Mouse (Mus musculus): ENCODE measurements at regions not wholly inside any gene's neighbourhood (a gene's known extent, or its start where the extent isn't known, plus 50 kb on each side); places are given as distances from the start of the nearest gene placed in this dataset.

- in situ Hi-C loops (cut with MboI, MseI) = no loop called here
Observed at GRCm38 (mm10) chr2:56997500-56997899, 126.3 kb downstream of the Nr4a2 start.

GRCm38 (mm10) chr2:56992851-56993250, 131.0 kb downstream of the Nr4a2 start:
- in situ Hi-C loops (cut with MboI, MseI) = no loop called here

GRCm38 (mm10) chr2:56991821-56992220, 132.0 kb downstream of the Nr4a2 start:
- in situ Hi-C loops (cut with MboI, MseI) = no loop called here

GRCm38 (mm10) chr2:56990768-56991167, 133.0 kb downstream of the Nr4a2 start:
- in situ Hi-C loops (cut with MboI, MseI) = no loop called here

GRCm38 (mm10) chr2:56983167-56983566, 140.6 kb downstream of the Nr4a2 start:
- in situ Hi-C loops (cut with MboI, MseI) = no loop called here

GRCm38 (mm10) chr2:56980601-56981000, 143.2 kb downstream of the Nr4a2 start:
- in situ Hi-C loops (cut with MboI, MseI) = no loop called here

- in situ Hi-C loops (cut with MboI, MseI) = no loop called here
Observed at GRCm38 (mm10) chr2:56975680-56976079, 148.1 kb downstream of the Nr4a2 start.

GRCm38 (mm10) chr2:56963937-56964695, 159.7 kb downstream of the Nr4a2 start:
- in situ Hi-C loops (cut with MboI, MseI) = no loop called here

- in situ Hi-C loops (cut with MboI, MseI) = no loop called here
Observed at GRCm38 (mm10) chr2:56959695-56960094, 164.1 kb downstream of the Nr4a2 start.

- in situ Hi-C loops (cut with MboI, MseI) = no loop called here
Observed at GRCm38 (mm10) chr2:56953337-56953736, 170.5 kb downstream of the Nr4a2 start.

- in situ Hi-C loops (cut with MboI, MseI) = no loop called here
Observed at GRCm38 (mm10) chr2:56912531-56912930, 211.3 kb downstream of the Nr4a2 start.

- in situ Hi-C loops (cut with MboI, MseI) = no loop called here
Observed at GRCm38 (mm10) chr2:56909096-56909865, 214.5 kb downstream of the Nr4a2 start.

- in situ Hi-C loops (cut with MboI, MseI) = no loop called here
Observed at GRCm38 (mm10) chr2:56885181-56885580, 238.6 kb downstream of the Nr4a2 start.

GRCm38 (mm10) chr2:56860776-56861175, 263.0 kb downstream of the Nr4a2 start:
- in situ Hi-C loops (cut with MboI, MseI) = no loop called here

GRCm38 (mm10) chr2:56820551-56820950, 303.3 kb downstream of the Nr4a2 start:
- in situ Hi-C loops (cut with MboI, MseI) = loop anchor here in 1 of 2 experiments (25.0 kb wide), 1 partner anchor 1417 kb away; no protein-coding TSS in a partner anchor

- in situ Hi-C loops (cut with MboI, MseI) = no loop called here
Observed at GRCm38 (mm10) chr2:56784808-56785207, 339.0 kb downstream of the Nr4a2 start.
